Mouse (Mus musculus): ENCODE measurements around the gene Btnl1. TPM values are rescaled to one million over a fixed set of nuclear protein-coding genes. Genes with fewer than 3 reads are reported as not detected.

Btnl1 gene
- polyA plus RNA-seq, 2 experiments, result not detected

- ATAC-seq (ENCODE audit: insufficient read depth), result no peak
- WGBS (ENCODE audit: insufficient replicate concordance), result 40% methylated on average over 1 of the region's 1 CpGs
These were observed 22.0 kb upstream of the Btnl1 start for GRCm38 (mm10) chr17:34354940-34355339.

GRCm38 (mm10) chr17:34362954-34363546 lies 13.9 kb upstream of the Btnl1 start:
- Histone ChIP-seq H3K4me2 (ENCODE audit: low read depth) (no peak overlapping the region), H3K36me3 (replicated peaks; ENCODE audit: control insufficient read depth, insufficient read depth, low read depth) (no peaks in the 10 kb centered on the region), H3K9ac (replicated peaks) (no peak overlapping the region), H3K27ac (no peak overlapping the region), H3K27me3 (ENCODE audit: control insufficient read depth, insufficient read depth, low read length) (no peaks in the 10 kb centered on the region), H3K4me1 (replicated peaks; ENCODE audit: control insufficient read depth in 2 of 2, insufficient read depth in 2 of 2, low read length in 1 of 2) (no peaks in the 10 kb centered on the region), H3K9me3 (ENCODE audit: control insufficient read depth, low read length) (no peaks in the 10 kb centered on the region), H3K4me3 (ENCODE audit: insufficient read depth in 1 of 2, low read depth in 2 of 2, low read length in 2 of 2) (no peak overlapping the region)
- WGBS (ENCODE audit: insufficient replicate concordance), result 70% methylated on average over 15 of the region's 15 CpGs
- DNase-seq (ENCODE audit: low read depth in 3 of 3, low spot score in 3 of 3), result no peak
- no peak for TF ChIP-seq CTCF (IDR thresholded peaks at IDR 0.05; ENCODE audit: low read depth)
- TF ChIP-seq EP300 (IDR thresholded peaks at IDR 0.05; ENCODE audit: low read depth), result no peak
- no peak for ATAC-seq (ENCODE audit: insufficient read depth)

More at GRCm38 (mm10) chr17:34354940-34355339, 22.0 kb upstream of the Btnl1 start:
- Histone ChIP-seq H3K4me3 (ENCODE audit: insufficient read depth in 1 of 2, low read depth in 2 of 2, low read length in 2 of 2) (no peak overlapping the region), H3K4me2 (ENCODE audit: low read depth) (no peak overlapping the region), H3K27ac (no peak overlapping the region), H3K36me3 (replicated peaks; ENCODE audit: control insufficient read depth, insufficient read depth, low read depth) (no peaks in the 10 kb centered on the region), H3K9me3 (ENCODE audit: control insufficient read depth, low read length) (no peaks in the 10 kb centered on the region), H3K4me1 (replicated peaks; ENCODE audit: control insufficient read depth in 2 of 2, insufficient read depth in 2 of 2, low read length in 1 of 2) (peaks cover 0 to 4% of the 10 kb centered on the region in 2 experiments; a peak in 2 of 4 replicates), H3K27me3 (ENCODE audit: control insufficient read depth, insufficient read depth, low read length) (no peaks in the 10 kb centered on the region), H3K9ac (replicated peaks) (no peak overlapping the region)
- TF ChIP-seq EP300 (IDR thresholded peaks at IDR 0.05; ENCODE audit: low read depth) (no peak), CTCF (IDR thresholded peaks at IDR 0.05; ENCODE audit: low read depth) (no peak)
- DNase-seq (ENCODE audit: low read depth in 3 of 3, low spot score in 3 of 3), result no peak

- ATAC-seq (ENCODE audit: insufficient read depth), result no peak
- Histone ChIP-seq H3K4me3 (ENCODE audit: insufficient read depth in 1 of 2, low read depth in 2 of 2, low read length in 2 of 2) (no peak overlapping the region), H3K4me1 (replicated peaks; ENCODE audit: control insufficient read depth in 2 of 2, insufficient read depth in 2 of 2, low read length in 1 of 2) (no peaks in the 10 kb centered on the region; a peak in 1 of 4 replicates), H3K4me2 (ENCODE audit: low read depth) (no peak overlapping the region), H3K9me3 (ENCODE audit: control insufficient read depth, low read length) (no peaks in the 10 kb centered on the region), H3K27me3 (ENCODE audit: control insufficient read depth, insufficient read depth, low read length) (no peaks in the 10 kb centered on the region), H3K9ac (replicated peaks) (no peak overlapping the region), H3K36me3 (replicated peaks; ENCODE audit: control insufficient read depth, insufficient read depth, low read depth) (no peaks in the 10 kb centered on the region), H3K27ac (no peak overlapping the region)
- 41% methylated on average over 3 of the region's 3 CpGs for WGBS (ENCODE audit: insufficient replicate concordance)
- TF ChIP-seq CTCF (IDR thresholded peaks at IDR 0.05; ENCODE audit: low read depth) (no peak), EP300 (IDR thresholded peaks at IDR 0.05; ENCODE audit: low read depth) (no peak)
- DNase-seq (ENCODE audit: low read depth in 3 of 3, low spot score in 3 of 3), result no peak
These were observed 13.1 kb upstream of the Btnl1 start for GRCm38 (mm10) chr17:34363676-34364310.

GRCm38 (mm10) chr17:34365031-34365430 lies 11.9 kb upstream of the Btnl1 start:
- Histone ChIP-seq H3K27me3 (ENCODE audit: control insufficient read depth, insufficient read depth, low read length) (no peaks in the 10 kb centered on the region), H3K36me3 (replicated peaks; ENCODE audit: control insufficient read depth, insufficient read depth, low read depth) (no peaks in the 10 kb centered on the region), H3K4me3 (ENCODE audit: insufficient read depth in 1 of 2, low read depth in 2 of 2, low read length in 2 of 2) (no peak overlapping the region), H3K9me3 (ENCODE audit: control insufficient read depth, low read length) (no peaks in the 10 kb centered on the region), H3K9ac (replicated peaks) (no peak overlapping the region), H3K4me2 (ENCODE audit: low read depth) (no peak overlapping the region), H3K4me1 (replicated peaks; ENCODE audit: control insufficient read depth in 2 of 2, insufficient read depth in 2 of 2, low read length in 1 of 2) (no peaks in the 10 kb centered on the region; a peak in 1 of 4 replicates), H3K27ac (no peak overlapping the region)
- 56% methylated on average over 10 of the region's 10 CpGs for WGBS (ENCODE audit: insufficient replicate concordance)
- ATAC-seq (ENCODE audit: insufficient read depth), result no peak
- TF ChIP-seq CTCF (IDR thresholded peaks at IDR 0.05; ENCODE audit: low read depth) (no peak), EP300 (IDR thresholded peaks at IDR 0.05; ENCODE audit: low read depth) (no peak)
- DNase-seq (ENCODE audit: low read depth in 3 of 3, low spot score in 3 of 3), result no peak

GRCm38 (mm10) chr17:34370563-34370962 lies 6.4 kb upstream of the Btnl1 start:
- H3K4me2 ChIP-seq (ENCODE audit: low read depth), result no peak overlapping the region
- no peaks in the 10 kb centered on the region for H3K36me3 ChIP-seq (replicated peaks; ENCODE audit: control insufficient read depth, insufficient read depth, low read depth)
- DNase-seq (ENCODE audit: low read depth in 3 of 3, low spot score in 3 of 3), result no peak
- no peak overlapping the region for H3K4me3 ChIP-seq (ENCODE audit: insufficient read depth in 1 of 2, low read depth in 2 of 2, low read length in 2 of 2)
- H3K27ac ChIP-seq, result no peak overlapping the region
- 47% methylated on average over 4 of the region's 4 CpGs for WGBS (ENCODE audit: insufficient replicate concordance)
- ATAC-seq (ENCODE audit: insufficient read depth), result no peak
- H3K9me3 ChIP-seq (ENCODE audit: control insufficient read depth, low read length), result no peaks in the 10 kb centered on the region
- no peak for TF ChIP-seq EP300 (IDR thresholded peaks at IDR 0.05; ENCODE audit: low read depth)
- no peak for TF ChIP-seq CTCF (IDR thresholded peaks at IDR 0.05; ENCODE audit: low read depth)
- no peaks in the 10 kb centered on the region; a peak in 1 of 4 replicates for H3K4me1 ChIP-seq (replicated peaks; ENCODE audit: control insufficient read depth in 2 of 2, insufficient read depth in 2 of 2, low read length in 1 of 2)
- H3K9ac ChIP-seq (replicated peaks), result no peak overlapping the region
- H3K27me3 ChIP-seq (ENCODE audit: control insufficient read depth, insufficient read depth, low read length), result no peaks in the 10 kb centered on the region
